Mouse (Mus musculus) B cell, adult 2 months (primary cell): Measurements from ENCODE around the gene Fxyd1.
A peak's percentile ranks its signal among the peaks of the same experiment; 100 is the strongest.

Source experiments
- DNase-seq, 2 experiments: peaks; one replicate each; pipeline ENCODE4 v3.0.0; 2022

Fxyd1 gene

GRCm38 (mm10) chr7:31077470-31077869 is 20.5 kb upstream of the Fxyd1 start:
- DNase-seq: no peak

DNA sequence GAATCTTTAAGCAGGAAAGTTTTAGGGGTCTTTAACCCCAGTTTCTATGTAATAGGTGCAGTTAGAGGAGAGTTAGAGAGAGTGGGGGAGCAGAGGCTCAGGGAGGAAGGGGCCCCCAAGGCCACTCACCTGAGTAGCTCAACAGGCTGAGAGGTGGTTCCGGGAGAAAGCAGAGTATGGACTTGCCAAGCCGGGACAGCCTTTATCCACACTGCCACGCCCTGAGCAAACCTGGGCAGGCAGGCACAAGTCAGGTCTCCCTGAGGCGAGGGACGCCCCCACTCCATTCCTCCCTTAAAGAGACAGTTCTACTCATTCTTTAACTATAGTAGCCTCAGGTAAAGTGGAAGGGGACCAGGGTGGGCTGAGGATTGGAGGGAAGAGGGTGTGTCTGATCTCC is 19.5 kb upstream of the Fxyd1 start, which contains the start of gene Fxyd3:
Gene Fxyd3 (minus strand): TSS at position 213 of the 400 bp plus-strand sequence.
- DNase-seq: no peak

DNA sequence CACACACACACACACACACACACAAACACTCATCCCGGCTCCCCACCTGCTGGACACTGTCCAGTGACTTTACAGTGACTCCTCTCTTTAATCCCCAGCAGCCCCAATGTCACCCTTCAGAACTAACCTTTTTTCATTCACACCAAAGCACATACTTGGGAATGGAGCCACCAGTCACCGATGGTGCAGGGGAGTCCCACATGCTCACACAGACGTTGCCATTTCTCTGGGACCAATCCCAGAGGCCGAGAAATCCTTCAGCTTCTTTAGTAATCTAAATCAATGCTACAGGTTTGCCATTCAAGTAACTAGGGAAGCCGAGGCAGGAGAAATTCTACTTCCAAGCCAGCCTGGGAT is 17.7 kb upstream of the Fxyd1 start:
- no peak for DNase-seq

- no peak for DNase-seq
Observed at GRCm38 (mm10) chr7:31074061-31074712, 17.2 kb upstream of the Fxyd1 start.

DNA sequence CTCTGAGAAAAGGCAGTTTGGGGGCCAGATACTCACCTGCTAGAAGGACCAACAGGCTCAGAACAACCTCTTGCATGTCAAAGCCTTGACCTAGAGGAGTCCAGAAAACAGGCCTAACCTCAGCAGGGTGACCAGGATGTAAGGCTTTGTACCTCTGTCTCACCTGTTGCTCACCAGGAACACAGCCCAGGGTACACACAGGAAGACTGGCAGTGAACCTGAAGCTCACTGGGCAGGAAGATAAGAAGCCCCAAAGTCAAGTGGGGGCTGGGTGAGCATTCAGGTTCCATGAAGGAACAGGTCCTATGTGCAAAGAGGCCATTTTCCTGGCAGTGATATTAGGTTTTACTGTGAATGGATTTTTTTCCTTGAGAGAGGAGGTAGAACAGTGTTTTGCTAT is 16.5 kb upstream of the Fxyd1 start:
- no peak for DNase-seq

DNA sequence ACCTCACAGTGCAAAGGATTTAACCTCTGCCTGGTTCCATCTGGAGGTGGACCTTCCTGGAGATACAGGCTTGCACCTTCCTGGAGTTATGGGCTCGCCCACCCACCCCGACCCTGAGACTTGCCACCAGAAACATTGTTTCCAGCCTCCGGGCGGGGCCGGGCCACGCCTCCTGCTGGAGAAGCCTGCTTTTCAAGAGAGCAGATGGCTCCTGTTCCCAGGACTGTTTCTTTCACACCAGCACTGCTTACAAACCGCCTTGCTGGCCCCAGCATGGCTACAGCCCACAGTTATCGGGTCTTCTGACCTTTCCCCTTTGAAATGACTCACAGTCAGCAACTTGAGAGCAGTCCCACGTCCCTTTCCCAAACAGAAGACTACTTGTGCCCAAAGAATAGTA is 15.3 kb upstream of the Fxyd1 start:
- no peak for DNase-seq

- no peak for DNase-seq
Observed at GRCm38 (mm10) chr7:31070324-31070723, 13.3 kb upstream of the Fxyd1 start.

- no peak for DNase-seq
Observed at GRCm38 (mm10) chr7:31069491-31069890, 12.5 kb upstream of the Fxyd1 start.

GRCm38 (mm10) chr7:31067836-31068235 is 10.8 kb upstream of the Fxyd1 start:
- no peak for DNase-seq

DNA sequence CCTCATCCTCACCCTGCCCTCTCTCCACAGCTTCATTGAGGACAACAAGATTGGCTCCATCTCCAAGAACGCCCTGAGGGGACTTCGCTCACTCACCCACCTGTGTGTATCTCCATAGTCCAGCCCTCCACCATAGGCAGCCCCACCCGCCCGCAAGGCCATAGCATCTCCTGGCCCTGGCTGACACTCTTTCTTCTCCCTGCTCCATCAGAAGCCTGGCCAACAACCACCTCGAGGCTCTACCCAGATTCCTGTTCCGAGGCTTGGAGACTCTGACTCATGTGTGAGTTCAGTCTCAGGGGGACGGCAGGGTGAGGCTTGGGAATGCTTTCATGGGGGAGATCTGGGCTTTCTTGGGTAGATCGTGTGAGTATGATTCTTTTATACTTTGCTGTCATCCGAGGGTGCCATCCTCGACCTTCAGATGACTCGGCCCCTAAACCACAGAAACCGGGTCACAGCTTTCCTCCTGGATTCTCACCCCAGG is 6.1 kb upstream of the Fxyd1 start:
- no peak for DNase-seq

DNA sequence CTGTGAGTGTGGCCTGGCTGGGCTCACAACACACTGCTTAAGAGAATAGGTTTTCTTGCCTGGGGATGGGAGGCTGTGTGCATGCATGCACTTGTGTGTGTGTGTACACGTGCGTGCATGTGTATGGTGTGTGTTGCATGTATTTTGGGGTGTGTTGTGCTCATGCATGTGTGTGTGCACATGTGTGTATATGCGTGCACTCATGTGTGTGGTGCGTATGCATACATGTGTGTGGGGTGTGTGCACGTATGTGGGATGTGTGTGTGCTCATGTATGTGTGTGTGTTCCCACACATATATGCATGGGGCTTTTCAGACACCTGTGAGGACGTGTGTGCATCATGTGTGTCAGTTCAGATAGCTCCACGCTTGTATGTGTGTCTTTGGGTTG is 3.6 kb upstream of the Fxyd1 start:
- DNase-seq: no peak

- no peak for DNase-seq
Observed at GRCm38 (mm10) chr7:31059919-31060620, 3.1 kb upstream of the Fxyd1 start.

DNA sequence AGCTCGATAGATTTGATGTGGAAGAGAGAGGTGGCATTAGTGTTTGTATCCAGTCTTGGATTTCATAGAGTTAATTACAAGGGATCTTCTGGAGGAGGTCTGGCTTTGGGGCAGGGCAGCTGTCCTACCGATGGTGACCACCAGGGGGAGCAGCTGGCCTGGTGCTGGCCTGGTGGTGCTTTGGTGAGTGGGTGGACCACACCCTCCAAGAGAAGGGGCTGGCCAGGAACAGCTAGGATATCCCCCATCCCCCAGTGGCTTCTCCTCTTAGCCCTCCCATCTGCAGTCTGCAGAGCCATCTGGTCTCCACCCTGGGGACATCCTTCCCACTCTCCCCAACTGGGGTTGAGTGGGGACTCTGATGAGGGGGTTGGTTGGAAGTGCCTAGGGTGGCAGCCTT is 2.1 kb upstream of the Fxyd1 start, which contains the start of gene Lgi4:
Gene Lgi4 (plus strand): TSS at position 235 of the 400 bp plus-strand sequence.
- DNase-seq: peak; percentile 89 to 90

DNA sequence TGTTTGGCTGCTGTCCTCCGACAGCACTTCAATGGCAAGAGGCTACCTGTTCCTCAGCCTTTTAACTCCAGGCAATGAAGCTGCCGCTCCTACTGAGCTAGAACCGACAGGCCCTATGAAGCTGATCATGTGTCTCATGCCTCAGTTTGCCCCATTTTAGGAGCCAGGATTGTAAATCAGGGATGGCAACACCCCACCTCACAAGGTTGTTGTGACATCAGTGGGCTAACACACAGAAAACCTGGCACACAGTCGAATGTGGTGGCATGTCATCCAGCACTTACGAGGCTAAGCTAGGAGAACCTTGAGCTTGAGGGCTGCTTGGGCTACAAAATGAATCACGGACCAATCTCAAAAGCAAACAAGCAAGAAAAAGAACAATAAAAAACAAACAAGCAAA is 1.2 kb upstream of the Fxyd1 start:
- DNase-seq: no peak

- DNase-seq: no peak
Observed at GRCm38 (mm10) chr7:31057730-31058129, 731 bp upstream of the Fxyd1 start.

GRCm38 (mm10) chr7:31056448-31056847 is 551 bp downstream of the Fxyd1 start:
- DNase-seq: no peak

GRCm38 (mm10) chr7:31055883-31056282 is 1.1 kb downstream of the Fxyd1 start:
- DNase-seq: no peak

DNA sequence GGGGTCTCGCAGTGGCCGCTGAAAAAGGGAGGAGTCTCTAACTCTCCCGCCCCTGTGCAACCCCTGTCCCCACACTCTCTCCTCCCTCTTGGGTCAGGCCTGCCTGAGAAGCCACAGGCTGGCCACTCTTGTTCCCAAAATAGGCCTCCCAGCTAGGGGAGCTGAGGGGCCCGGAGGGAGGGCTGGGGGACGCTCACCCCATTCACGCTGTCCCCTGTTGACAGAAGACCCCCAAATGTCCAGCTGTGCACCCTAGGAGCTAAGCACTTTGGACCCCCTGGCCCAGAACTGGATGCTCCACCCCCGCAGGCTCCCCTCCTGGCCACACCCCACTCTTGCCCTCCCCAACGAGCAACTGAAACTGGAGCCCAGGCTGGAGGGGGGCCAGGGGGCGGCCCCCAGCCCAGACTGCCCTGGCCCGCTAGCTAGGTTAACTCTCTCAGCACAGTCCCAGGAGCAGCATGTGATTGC is 1.6 kb downstream of the Fxyd1 start:
- no peak for DNase-seq

- no peak for DNase-seq
Observed at GRCm38 (mm10) chr7:31054661-31055320, 2.2 kb downstream of the Fxyd1 start.

GRCm38 (mm10) chr7:31053882-31054447 is 3.0 kb downstream of the Fxyd1 start:
- no peak for DNase-seq

GRCm38 (mm10) chr7:31052636-31053434 is 4.2 kb downstream of the Fxyd1 start:
- DNase-seq: peak; percentile 45 to 53

DNA sequence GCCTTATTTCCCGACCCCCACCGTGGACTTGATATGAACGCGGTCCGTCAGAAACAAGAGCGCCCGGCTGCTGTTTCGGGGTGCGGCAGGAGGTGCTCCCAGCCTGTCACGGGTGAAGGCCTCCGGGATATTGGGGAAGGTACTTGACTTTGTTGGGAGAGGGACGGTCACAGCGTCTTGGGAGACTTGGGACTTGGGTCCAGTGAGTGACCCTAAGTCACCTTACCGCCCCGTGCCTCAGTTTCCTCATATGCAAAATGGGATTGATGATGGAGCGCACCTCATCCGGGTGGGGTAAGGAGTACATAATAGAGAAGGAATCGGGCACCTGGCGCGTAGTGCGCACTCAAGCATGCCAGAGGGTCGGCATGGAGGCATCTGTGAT is 4.8 kb downstream of the Fxyd1 start:
- no peak for DNase-seq
